Mouse (Mus musculus): ENCODE data around the gene 4930402F06Rik.

DNA sequence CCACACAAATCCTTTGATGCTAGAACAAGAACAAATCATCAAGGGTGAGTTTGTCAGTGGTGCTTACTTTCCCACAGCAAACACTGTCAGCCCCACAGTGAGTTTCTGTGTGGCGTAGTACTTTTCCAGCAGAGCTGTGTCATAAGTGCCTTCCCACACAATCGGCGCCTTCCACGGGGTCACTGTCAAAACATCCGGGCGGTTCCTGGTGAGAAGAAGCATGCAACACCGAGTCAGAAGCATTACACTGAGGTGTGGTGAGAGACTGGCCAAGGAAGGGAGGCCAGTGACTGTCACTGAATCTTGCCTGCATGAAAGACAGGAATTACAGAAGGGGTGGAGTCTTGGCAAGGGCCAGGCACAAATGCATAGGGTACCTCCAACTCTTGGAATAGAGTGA, 10.9 kb upstream of the 4930402F06Rik start:
- TF ChIP-seq FLI1 (IDR thresholded peaks at IDR 0.05; ENCODE audit: low read length) = no peak
- TF ChIP-seq GATA1 (IDR thresholded peaks at IDR 0.05; ENCODE audit: borderline replicate concordance, low read length) = no peak
